Mouse (Mus musculus): ENCODE data around the gene Myoc. TPM values are rescaled to one million over a fixed set of nuclear protein-coding genes. Genes with fewer than 3 reads are reported as not detected.

The Myoc gene
- polyA plus RNA-seq (2012; rRNA removed): 5.4 and 9.0 TPM in 2 replicates

GRCm38 (mm10) chr1:162639051-162639750, at the start of gene Myoc:
Myoc (plus strand) TSS chr1:162639155.

GRCm38 (mm10) chr1:162658119-162658518, 19.2 kb downstream of the Myoc start, which contains the start of gene Myocos:
Myocos (minus strand) TSS chr1:162658219.

Other genes with a start within 250 kb of the Myoc start
- gene Dnm3, start 161.1 kb upstream of the Myoc start, polyA plus RNA-seq (2012; rRNA removed): 3.8 and 4.2 TPM in 2 replicates
- 13.4 and 15.5 TPM in 2 replicates for gene Mettl13, start 90.6 kb upstream of the Myoc start, polyA plus RNA-seq (2012; rRNA removed)
- gene Vamp4, start 68.6 kb upstream of the Myoc start, polyA plus RNA-seq (2012; rRNA removed): 12.1 TPM in 2 replicates
- 0.44 and 0.73 TPM in 2 replicates for gene Myocos, start 19.1 kb downstream of the Myoc start, polyA plus RNA-seq (2012; rRNA removed)
- 20.8 and 44.8 TPM in 2 replicates for gene Prrc2c, start 101.4 kb downstream of the Myoc start, polyA plus RNA-seq (2012; rRNA removed)
- gene Fmo4, start 174.8 kb downstream of the Myoc start, polyA plus RNA-seq (2012; rRNA removed): 0.39 TPM in 1 of 2 replicates, not detected in the other
- 6.7 and 11.1 TPM in 2 replicates for gene Fmo1, start 227.5 kb downstream of the Myoc start, polyA plus RNA-seq (2012; rRNA removed)

All from ovary, adult 2 months (tissue).